Mouse (Mus musculus): ENCODE measurements at regions not wholly inside any gene's neighbourhood (a gene's known extent, or its start where the extent isn't known, plus 50 kb on each side); places are given as distances from the start of the nearest gene placed in this dataset.
A peak's percentile ranks its signal among the peaks of the same experiment; 100 is the strongest.

DNA sequence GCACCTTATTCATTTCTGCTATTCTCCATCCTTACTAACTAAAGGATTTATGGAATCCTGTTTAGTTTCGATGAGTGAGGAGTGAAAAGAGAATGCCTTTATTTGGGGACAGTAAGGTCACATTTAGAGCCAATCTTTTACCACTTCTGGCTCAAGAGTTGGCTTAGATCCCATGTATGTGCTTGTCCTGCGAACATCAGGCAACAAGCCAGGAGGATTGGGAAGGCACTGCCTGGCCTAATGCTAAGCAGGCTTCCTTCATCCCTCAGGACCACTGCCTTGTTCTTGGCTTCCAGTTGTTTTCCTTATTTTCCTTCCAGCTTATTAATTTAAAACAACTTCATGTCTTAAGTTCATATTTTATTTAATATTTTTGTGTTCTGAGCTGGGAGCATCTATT lies 442.9 kb downstream of the Vgll3 start:
- no peak overlapping the region for H3K4me3 ChIP-seq (ENCODE audit: low read depth, low read length)
- H3K9ac ChIP-seq, result no peak overlapping the region
- 62% methylated on average over 2 of the region's 2 CpGs for WGBS
- H3K4me1 ChIP-seq (ENCODE audit: insufficient read depth), result no peaks in the 10 kb centered on the region
- no peaks in the 10 kb centered on the region for H3K36me3 ChIP-seq (ENCODE audit: insufficient read depth)
- H3K27ac ChIP-seq (ENCODE audit: low read depth, low read length), result no peak overlapping the region
- no peak for ATAC-seq
- TF ChIP-seq CTCF (IDR thresholded peaks at IDR 0.05; ENCODE audit: low read depth), result no peak
- no peaks in the 10 kb centered on the region for H3K27me3 ChIP-seq (ENCODE audit: insufficient read depth, low read length)
- H3K4me2 ChIP-seq (ENCODE audit: low read depth), result no peak overlapping the region
- DNase-seq, result peak; percentile 2
- H3K9me3 ChIP-seq (ENCODE audit: low read length), result no peaks in the 10 kb centered on the region

DNA sequence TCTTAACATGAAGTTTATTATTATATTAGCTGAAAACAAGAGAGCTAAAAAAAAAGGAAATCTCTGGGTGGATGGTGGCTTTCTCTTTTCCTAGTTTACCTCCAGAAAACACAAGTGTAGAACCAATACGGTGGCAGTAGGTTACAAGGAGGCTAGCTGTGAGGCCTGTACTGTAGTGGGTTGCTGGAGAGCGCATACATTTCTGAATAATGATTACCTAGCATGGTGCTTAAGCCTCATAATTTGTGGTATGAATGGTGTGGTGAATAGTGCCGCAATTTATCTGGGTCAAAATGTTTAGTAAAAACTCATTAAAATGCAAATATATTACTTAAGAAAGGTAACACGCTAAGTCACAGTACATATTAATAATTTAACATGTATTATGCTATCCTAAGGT lies 453.9 kb downstream of the Vgll3 start:
- Histone ChIP-seq H3K9me3 (ENCODE audit: low read length) (no peaks in the 10 kb centered on the region), H3K36me3 (ENCODE audit: insufficient read depth) (no peaks in the 10 kb centered on the region), H3K4me3 (ENCODE audit: low read depth, low read length) (no peak overlapping the region), H3K27me3 (ENCODE audit: insufficient read depth, low read length) (no peaks in the 10 kb centered on the region), H3K27ac (ENCODE audit: low read depth, low read length) (no peak overlapping the region), H3K9ac (no peak overlapping the region), H3K4me2 (ENCODE audit: low read depth) (no peak overlapping the region), H3K4me1 (ENCODE audit: insufficient read depth) (no peaks in the 10 kb centered on the region)
- TF ChIP-seq CTCF (IDR thresholded peaks at IDR 0.05; ENCODE audit: low read depth), result no peak
- 80% methylated on average over 4 of the region's 4 CpGs for WGBS
- DNase-seq (no peak), ATAC-seq (no peak)

DNA sequence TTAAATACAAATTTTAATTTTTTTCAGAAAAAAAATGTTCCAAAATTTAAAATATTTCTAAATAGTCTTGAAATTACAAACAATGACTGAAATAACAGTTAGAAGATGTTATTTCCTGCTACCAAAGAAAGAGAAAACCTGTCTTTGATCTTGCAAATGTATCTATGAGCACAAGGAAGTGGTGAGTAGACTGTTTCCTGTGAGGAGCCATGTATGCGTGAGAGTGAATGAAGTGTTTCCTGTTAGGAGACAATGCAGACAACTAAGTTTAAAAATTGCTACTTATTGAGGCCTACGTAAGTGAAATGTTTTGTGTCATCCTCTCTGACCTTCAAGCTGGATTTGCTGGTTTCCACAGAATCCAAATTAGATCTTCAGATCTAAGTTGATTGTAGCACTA lies 461.6 kb downstream of the Vgll3 start:
- Histone ChIP-seq H3K4me2 (ENCODE audit: low read depth) (no peak overlapping the region), H3K36me3 (ENCODE audit: insufficient read depth) (no peaks in the 10 kb centered on the region), H3K9me3 (ENCODE audit: low read length) (no peaks in the 10 kb centered on the region), H3K9ac (no peak overlapping the region), H3K27me3 (ENCODE audit: insufficient read depth, low read length) (no peaks in the 10 kb centered on the region), H3K27ac (ENCODE audit: low read depth, low read length) (no peak overlapping the region), H3K4me3 (ENCODE audit: low read depth, low read length) (no peak overlapping the region), H3K4me1 (ENCODE audit: insufficient read depth) (no peaks in the 10 kb centered on the region)
- TF ChIP-seq CTCF (IDR thresholded peaks at IDR 0.05; ENCODE audit: low read depth), result no peak
- WGBS, result 88% methylated on average over 2 of the region's 2 CpGs
- no peak for ATAC-seq
- DNase-seq, result no peak

All from forebrain, postnatal 0 days (tissue).